Mouse (Mus musculus): ENCODE measurements around the gene Timp1. TPM values are rescaled to one million over a fixed set of nuclear protein-coding genes. Genes with fewer than 3 reads are reported as not detected.

Timp1 gene
- polyA plus RNA-seq, 1 experiment: 466 TPM

- peaks cover 17% of the 10 kb centered on the region for H3K79me2 ChIP-seq (ENCODE audit: control insufficient read depth, insufficient read depth)
- no peak for TF ChIP-seq USF1 (IDR thresholded peaks at IDR 0.05; ENCODE audit: low read depth)
- H3K27me3 ChIP-seq (ENCODE audit: control insufficient read depth, insufficient read depth, insufficient read length): no peaks in the 10 kb centered on the region
- H3ac ChIP-seq (ENCODE audit: control insufficient read depth, insufficient read length, low read depth): no peak overlapping the region
- no peak overlapping the region for H3K4me3 ChIP-seq (ENCODE audit: insufficient read depth, poor library complexity, severe bottlenecking)
- H3K79me3 ChIP-seq (ENCODE audit: low read depth): peaks cover 13% of the 10 kb centered on the region
- H3K36me3 ChIP-seq (ENCODE audit: control insufficient read depth, insufficient read depth): peaks cover 26% of the 10 kb centered on the region
These were observed 16.2 kb upstream of the Timp1 start for GRCm38 (mm10) chrX:20853794-20854193.

- Histone ChIP-seq H3K79me2 (ENCODE audit: control insufficient read depth, insufficient read depth) (no peaks in the 10 kb centered on the region), H3ac (ENCODE audit: control insufficient read depth, insufficient read length, low read depth) (no peak overlapping the region), H3K36me3 (ENCODE audit: control insufficient read depth, insufficient read depth) (no peaks in the 10 kb centered on the region), H3K4me3 (ENCODE audit: insufficient read depth, poor library complexity, severe bottlenecking) (no peak overlapping the region), H3K79me3 (ENCODE audit: low read depth) (no peaks in the 10 kb centered on the region), H3K27me3 (ENCODE audit: control insufficient read depth, insufficient read depth, insufficient read length) (no peaks in the 10 kb centered on the region)
- no peak for TF ChIP-seq CTCF (IDR thresholded peaks at IDR 0.05; ENCODE audit: control insufficient read depth, insufficient read depth, insufficient read length)
- no peak for TF ChIP-seq USF1 (IDR thresholded peaks at IDR 0.05; ENCODE audit: low read depth)
- TF ChIP-seq FOSL1 (IDR thresholded peaks at IDR 0.05; ENCODE audit: insufficient read depth, low read length, poor library complexity, severe bottlenecking): no peak
- TF ChIP-seq MYOD1 (IDR thresholded peaks at IDR 0.05; ENCODE audit: control insufficient read depth, insufficient read length, low read depth): no peak
- TF ChIP-seq MAX (IDR thresholded peaks at IDR 0.05): no peak
- TF ChIP-seq CEBPB (IDR thresholded peaks at IDR 0.05; ENCODE audit: low read depth): no peak
These were observed 8.4 kb upstream of the Timp1 start for GRCm38 (mm10) chrX:20861453-20862104.

- Histone ChIP-seq H3K79me2 (ENCODE audit: control insufficient read depth, insufficient read depth) (no peaks in the 10 kb centered on the region), H3K27me3 (ENCODE audit: control insufficient read depth, insufficient read depth, insufficient read length) (no peaks in the 10 kb centered on the region), H3K4me3 (ENCODE audit: insufficient read depth, poor library complexity, severe bottlenecking) (no peak overlapping the region), H3K79me3 (ENCODE audit: low read depth) (no peaks in the 10 kb centered on the region), H3ac (ENCODE audit: control insufficient read depth, insufficient read length, low read depth) (no peak overlapping the region), H3K36me3 (ENCODE audit: control insufficient read depth, insufficient read depth) (no peaks in the 10 kb centered on the region)
- no peak for TF ChIP-seq FOSL1 (IDR thresholded peaks at IDR 0.05; ENCODE audit: insufficient read depth, low read length, poor library complexity, severe bottlenecking)
- TF ChIP-seq MAX (IDR thresholded peaks at IDR 0.05): no peak
- TF ChIP-seq CEBPB (IDR thresholded peaks at IDR 0.05; ENCODE audit: low read depth): no peak
- no peak for TF ChIP-seq MYOD1 (IDR thresholded peaks at IDR 0.05; ENCODE audit: control insufficient read depth, insufficient read length, low read depth)
- TF ChIP-seq CTCF (IDR thresholded peaks at IDR 0.05; ENCODE audit: control insufficient read depth, insufficient read depth, insufficient read length): no peak
- no peak for TF ChIP-seq MYOG (IDR thresholded peaks at IDR 0.05; ENCODE audit: control insufficient read depth, extremely low read depth, insufficient read length)
- no peak for TF ChIP-seq USF1 (IDR thresholded peaks at IDR 0.05; ENCODE audit: low read depth)
These were observed 7.6 kb upstream of the Timp1 start for GRCm38 (mm10) chrX:20862105-20863065.

- Histone ChIP-seq H3K4me3 (ENCODE audit: insufficient read depth, poor library complexity, severe bottlenecking) (no peak overlapping the region), H3K36me3 (ENCODE audit: control insufficient read depth, insufficient read depth) (no peaks in the 10 kb centered on the region), H3K79me2 (ENCODE audit: control insufficient read depth, insufficient read depth) (no peaks in the 10 kb centered on the region), H3ac (ENCODE audit: control insufficient read depth, insufficient read length, low read depth) (no peak overlapping the region), H3K27me3 (ENCODE audit: control insufficient read depth, insufficient read depth, insufficient read length) (no peaks in the 10 kb centered on the region), H3K79me3 (ENCODE audit: low read depth) (no peaks in the 10 kb centered on the region)
- TF ChIP-seq MYOG (IDR thresholded peaks at IDR 0.05; ENCODE audit: control insufficient read depth, extremely low read depth, insufficient read length): no peak
- peak; percentile 36 for TF ChIP-seq FOSL1 (IDR thresholded peaks at IDR 0.05; ENCODE audit: insufficient read depth, low read length, poor library complexity, severe bottlenecking)
- peak; percentile 20 for TF ChIP-seq MAX (IDR thresholded peaks at IDR 0.05)
- TF ChIP-seq CEBPB (IDR thresholded peaks at IDR 0.05; ENCODE audit: low read depth): no peak
- no peak for TF ChIP-seq USF1 (IDR thresholded peaks at IDR 0.05; ENCODE audit: low read depth)
- TF ChIP-seq MYOD1 (IDR thresholded peaks at IDR 0.05; ENCODE audit: control insufficient read depth, insufficient read length, low read depth): peak; percentile 9
- TF ChIP-seq CTCF (IDR thresholded peaks at IDR 0.05; ENCODE audit: control insufficient read depth, insufficient read depth, insufficient read length): no peak
These were observed 6.5 kb upstream of the Timp1 start for GRCm38 (mm10) chrX:20863161-20864101.

- Histone ChIP-seq H3K4me3 (ENCODE audit: insufficient read depth, poor library complexity, severe bottlenecking) (no peak overlapping the region), H3K36me3 (ENCODE audit: control insufficient read depth, insufficient read depth) (no peaks in the 10 kb centered on the region), H3ac (ENCODE audit: control insufficient read depth, insufficient read length, low read depth) (no peak overlapping the region)
These were observed 1.9 kb upstream of the Timp1 start for GRCm38 (mm10) chrX:20868091-20868490.

More at GRCm38 (mm10) chrX:20868091-20868490, 1.9 kb upstream of the Timp1 start:
- H3K79me2 ChIP-seq (ENCODE audit: control insufficient read depth, insufficient read depth): peaks cover 28% of the 10 kb centered on the region
- no peaks in the 10 kb centered on the region for H3K27me3 ChIP-seq (ENCODE audit: control insufficient read depth, insufficient read depth, insufficient read length)
- TF ChIP-seq FOSL1 (IDR thresholded peaks at IDR 0.05; ENCODE audit: insufficient read depth, low read length, poor library complexity, severe bottlenecking): no peak
- TF ChIP-seq CTCF (IDR thresholded peaks at IDR 0.05; ENCODE audit: control insufficient read depth, insufficient read depth, insufficient read length): no peak
- TF ChIP-seq MYOD1 (IDR thresholded peaks at IDR 0.05; ENCODE audit: control insufficient read depth, insufficient read length, low read depth): no peak
- TF ChIP-seq USF1 (IDR thresholded peaks at IDR 0.05; ENCODE audit: low read depth): no peak
- no peak for TF ChIP-seq MYOG (IDR thresholded peaks at IDR 0.05; ENCODE audit: control insufficient read depth, extremely low read depth, insufficient read length)
- no peak for TF ChIP-seq MAX (IDR thresholded peaks at IDR 0.05)
- no peak for TF ChIP-seq CEBPB (IDR thresholded peaks at IDR 0.05; ENCODE audit: low read depth)
- H3K79me3 ChIP-seq (ENCODE audit: low read depth): peaks cover 25% of the 10 kb centered on the region

Measured in C2C12 (cell line).